Mouse (Mus musculus) mouse trophoblast stem cell (cell line): ENCODE data around the gene Ddx54.

Source experiments
- in situ Hi-C, 2 experiments: fragments of 300-500 bp; cut with MseI, MboI; formaldehyde crosslinking; loops; 2 replicates in 1 of 2; 3 replicates in 1 of 2; pipeline ENCODE4 v1.15.1; 2025

Gene Ddx54

DNA sequence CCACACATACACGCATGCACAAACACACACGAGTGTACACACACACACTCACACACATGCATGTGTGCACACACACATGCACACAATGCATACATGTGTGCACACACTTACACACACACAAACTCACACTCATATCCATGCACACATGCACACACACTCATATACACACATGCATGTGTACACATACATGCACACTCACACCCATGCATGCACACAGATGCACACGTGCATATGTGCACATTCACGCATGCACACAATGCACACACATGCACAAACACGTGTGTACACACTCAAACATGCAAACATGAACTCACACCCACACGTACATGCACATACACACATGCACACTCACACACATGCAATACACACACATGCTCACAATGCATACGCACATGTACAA is 27.6 kb downstream of the Ddx54 start:
- in situ Hi-C loops: no loop called here

DNA sequence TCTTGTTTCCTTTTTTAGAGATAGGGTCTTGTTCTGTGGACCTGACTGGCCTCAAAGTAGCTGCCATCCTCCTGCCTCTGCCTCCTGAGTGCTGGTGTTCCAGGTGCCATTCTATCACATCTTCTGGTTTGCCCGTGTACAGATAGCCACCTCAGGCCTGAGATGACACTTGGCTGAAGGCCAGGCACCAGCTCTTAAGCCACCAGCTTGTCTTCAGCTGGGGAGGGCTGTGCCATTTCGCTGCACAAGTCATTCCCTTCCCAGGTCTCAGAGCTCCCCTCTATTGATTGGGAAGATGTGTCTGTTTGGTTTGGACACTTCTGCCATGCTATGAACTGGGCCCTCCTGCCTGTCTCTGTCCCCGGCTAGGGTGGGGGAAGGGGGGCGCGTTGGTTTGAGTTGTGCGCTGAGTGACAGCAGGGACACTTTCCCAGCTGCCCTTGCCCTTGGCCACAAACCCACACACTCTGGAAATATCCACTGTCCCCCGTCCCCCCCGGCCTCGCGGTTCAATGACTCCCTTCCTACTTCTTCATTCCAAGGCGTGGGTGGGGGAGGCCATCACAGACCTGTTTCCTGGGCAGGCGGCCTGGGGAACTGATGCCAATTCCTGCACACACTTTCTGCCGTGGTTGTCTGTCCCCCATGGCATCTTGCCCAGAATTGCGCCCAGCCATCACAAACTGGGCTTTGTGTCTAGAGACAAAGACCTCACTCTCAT is 31.0 kb downstream of the Ddx54 start:
- in situ Hi-C loops: no loop called here

DNA sequence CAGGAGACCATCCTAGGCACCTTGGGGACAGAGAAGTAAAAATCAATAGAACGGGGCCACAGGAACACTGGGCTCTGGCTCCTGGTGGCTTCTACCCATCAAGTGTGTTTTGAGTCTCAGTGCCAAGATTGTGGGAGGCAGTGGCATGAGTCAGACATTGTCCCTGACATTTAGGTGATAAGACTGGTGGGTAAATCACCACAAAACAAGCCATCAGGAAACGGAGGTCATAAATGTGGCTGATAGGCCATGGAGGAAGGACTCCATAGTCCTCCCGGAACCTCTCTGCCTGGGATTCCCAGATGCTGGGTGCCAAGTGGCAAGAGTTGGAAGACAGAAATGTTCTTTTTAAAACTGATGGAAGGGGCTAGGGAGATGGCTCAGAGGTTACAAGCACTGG is 31.7 kb downstream of the Ddx54 start:
- in situ Hi-C loops: no loop called here

DNA sequence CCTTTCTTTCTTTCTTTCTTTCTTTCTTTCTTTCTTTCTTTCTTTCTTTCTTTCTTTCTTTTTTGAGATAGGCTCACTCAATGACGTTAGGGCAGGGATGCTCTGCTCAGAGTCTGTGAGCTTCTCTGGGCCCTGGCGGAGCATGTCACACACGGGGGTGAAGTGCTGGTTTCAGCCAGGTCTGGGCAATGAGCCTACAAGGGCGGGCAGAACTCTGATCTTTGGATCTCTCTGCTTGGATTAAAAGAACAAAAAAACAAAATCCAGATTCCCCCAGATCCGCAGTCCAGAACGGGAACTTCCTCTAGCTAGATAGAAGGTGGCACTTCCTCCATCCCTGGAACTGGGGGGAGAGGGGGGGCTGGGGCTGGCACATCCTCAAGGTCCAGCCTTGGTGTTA is 33.3 kb downstream of the Ddx54 start:
- in situ Hi-C loops: no loop called here

DNA sequence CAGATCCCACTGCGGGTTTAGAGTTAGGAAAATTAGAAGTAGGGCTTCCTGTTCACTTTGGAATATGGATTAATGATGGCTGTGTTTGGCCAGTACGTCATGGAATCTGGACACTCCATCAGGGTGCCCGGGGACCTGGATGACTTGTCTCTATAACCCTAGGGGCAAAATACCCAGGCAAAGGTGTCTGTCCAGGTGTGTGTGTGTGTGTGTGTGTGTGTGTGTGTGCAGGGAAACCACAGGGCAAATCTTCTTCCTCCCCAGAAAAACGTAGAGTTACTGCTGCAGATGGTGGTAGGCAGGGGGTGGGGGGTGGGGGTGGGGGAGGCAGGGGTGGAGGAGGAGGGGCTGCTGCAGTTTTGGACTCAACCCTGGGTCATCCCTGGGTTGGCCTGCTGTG is 34.8 kb downstream of the Ddx54 start:
- in situ Hi-C loops: no loop called here

DNA sequence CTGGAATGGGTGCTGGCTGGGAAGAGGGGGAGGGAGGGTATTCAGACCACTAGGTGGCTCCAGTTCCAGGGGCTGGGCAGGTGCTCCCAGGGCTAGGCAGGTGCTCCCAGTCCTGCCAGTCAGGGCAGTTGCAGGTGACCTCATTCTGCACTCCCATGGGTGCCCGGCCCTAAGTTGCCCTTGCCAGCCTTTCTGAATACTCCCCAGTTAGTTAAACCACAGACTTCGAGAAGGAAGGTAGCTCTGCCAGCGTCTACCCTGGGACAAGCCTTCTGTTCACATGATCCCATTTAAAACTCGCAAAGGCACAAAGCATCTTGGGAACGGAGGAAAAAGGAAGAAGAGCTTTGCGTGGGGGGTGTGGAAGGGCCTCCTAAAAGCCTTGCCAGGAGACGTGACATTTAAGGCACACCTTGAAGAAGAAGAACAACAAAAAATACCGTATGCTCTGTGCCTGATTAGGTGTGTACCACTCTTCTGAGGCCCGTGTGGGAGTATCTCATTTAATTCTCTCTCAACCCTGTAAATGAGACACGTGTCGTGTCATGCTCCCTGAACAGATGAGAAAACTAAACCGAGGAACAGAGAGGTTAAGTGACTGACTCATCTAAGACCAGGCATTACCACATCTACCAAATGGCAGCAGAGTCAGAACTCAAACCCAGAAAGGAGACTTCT is 35.4 kb downstream of the Ddx54 start:
- in situ Hi-C loops: no loop called here

DNA sequence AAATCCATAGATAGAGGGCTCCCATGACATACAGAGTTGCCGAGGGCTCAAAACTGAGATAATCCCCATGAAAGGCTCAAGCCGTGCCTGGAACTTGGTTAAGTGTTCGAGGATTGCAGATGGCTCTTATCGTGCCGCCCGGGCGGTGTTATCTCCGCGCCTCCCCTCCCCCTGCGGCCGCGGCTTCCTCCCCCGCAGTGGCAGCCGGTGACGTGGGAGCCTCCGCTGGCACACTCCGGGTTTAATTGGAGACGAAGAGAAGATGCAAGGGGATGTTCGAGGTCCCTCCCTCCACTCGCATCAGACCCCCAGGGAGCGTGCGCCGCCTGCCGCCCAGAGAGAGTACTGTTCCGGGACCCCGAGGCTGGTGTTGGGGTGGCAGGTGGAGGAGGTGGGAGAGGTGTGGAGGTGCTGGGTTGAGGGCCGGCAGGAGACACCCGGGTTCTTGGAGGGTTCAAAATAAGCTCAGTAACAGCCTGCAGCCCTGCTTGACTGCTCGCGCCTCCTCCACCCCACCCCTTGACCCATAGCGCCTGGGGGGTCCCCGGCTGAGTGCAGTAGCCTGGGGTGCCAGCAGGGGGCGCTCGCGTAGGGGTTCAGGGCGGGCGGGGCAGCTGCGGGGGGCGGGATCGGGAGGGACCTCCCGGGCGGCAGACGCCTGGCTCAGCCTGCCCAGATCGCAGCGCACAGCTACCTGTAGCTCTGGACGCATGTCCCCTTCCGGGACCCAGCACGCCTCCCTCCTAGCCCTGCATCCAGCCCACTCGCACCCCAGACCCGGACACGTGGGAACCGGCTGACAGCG is 36.2 kb downstream of the Ddx54 start, which contains the start of gene Rasal1:
Gene Rasal1, plus strand, starts transcription at position 244 of the 805 bp plus-strand sequence.
- in situ Hi-C loops: no loop called here

DNA sequence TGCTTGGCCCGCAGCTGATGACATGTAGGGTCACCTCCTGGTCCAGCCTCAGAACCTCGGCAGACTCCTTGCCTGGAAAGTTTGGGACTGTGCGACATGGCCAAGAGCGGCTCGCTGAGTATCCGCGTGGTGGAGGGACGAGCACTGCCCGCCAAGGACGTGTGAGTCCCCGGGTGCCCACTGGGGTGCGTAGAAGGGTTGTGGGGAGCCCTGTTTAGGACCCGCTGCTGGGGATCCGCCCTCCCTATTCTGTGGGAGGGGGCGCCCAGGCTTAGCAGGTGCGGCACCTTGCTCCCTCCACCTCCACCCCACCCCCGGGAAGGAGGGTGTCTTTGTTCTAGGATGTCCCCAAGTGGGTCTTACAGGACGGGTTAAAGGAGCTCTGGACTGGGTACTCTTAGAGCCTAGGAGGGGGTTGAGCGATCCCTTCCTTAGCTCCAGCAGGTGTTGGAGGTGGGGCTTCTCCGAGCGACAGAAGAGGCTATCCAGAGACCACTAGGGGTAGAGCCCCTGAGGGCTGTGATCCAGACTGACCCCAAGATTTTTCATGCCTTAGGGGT is 36.9 kb downstream of the Ddx54 start:
- in situ Hi-C loops: no loop called here

DNA sequence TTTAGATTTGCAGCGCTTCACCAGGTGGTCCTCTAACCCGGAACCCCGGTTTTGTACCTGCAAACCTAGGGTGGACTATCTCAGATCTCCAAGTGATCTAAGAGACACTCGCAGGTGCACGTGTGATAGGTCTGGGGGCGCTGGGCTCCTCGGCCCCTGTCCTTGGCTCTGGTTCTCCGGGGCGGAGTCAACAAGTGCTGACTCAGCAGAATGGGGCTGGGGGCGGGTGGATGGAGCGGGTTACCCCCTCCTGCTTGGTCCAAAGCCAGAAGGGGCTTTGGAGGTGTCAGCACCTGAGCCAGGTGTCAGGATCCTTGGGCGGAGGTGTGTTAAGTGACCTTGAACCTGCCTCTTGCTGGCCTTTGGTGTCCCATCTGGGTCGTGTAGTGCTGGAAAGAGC is 37.4 kb downstream of the Ddx54 start:
- in situ Hi-C loops: no loop called here

DNA sequence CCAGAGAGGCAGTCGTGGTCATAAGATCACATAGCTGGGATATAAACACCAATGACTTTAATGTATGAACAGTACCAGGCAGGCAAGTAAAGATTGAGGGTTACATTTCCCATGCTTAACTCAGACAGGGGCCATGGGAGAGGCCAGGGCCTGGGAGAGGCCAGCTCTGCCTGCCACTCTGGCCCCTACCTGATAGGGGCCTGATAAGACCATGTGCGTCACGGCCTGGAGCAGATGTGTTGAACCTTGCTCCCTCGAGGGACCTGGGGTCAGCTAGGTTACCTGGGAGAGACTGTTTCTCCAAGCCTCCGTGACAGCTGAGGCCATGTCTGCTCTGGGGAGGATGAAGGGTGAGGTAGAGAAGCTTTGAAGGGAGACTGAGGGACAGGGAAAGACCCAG is 38.7 kb downstream of the Ddx54 start:
- in situ Hi-C loops: no loop called here

DNA sequence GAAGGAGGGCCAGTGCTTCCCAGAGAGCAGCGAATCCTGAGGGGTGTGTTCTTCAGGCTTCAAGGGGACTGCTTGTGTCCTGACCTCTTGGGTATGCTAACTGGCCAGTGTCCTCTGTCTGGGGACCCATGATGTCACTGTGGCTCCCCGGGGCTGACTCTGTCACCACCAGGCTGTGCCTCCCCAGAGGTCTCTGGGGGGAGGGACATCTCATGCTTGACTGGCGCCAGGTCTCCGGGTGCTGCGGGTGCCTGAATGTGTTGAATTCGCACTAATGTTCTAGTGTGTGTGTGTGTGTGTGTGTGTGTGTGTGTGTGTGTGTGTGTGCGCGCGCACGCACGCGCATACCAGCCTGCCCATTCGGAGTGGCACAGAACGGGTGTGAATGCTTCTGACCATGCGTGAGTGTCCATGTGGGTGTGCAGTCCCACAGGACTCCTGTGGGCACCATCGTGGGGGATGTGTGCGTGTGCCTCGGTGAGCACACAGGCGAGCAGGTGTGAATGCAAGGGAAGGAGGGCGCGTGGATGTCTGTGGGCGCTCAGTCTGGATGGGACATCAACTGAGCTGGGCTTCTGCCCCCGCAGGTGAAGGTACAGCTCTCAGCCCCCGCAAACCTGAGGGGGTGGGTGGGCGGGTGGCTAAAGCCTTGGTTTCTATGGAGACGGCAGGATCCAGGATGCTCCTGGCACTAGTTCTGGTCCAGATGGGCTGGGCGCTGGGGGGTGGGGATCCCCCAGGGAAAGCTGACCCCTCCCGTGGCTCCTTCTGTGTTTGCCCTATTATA is 40.6 kb downstream of the Ddx54 start:
- in situ Hi-C loops: no loop called here

DNA sequence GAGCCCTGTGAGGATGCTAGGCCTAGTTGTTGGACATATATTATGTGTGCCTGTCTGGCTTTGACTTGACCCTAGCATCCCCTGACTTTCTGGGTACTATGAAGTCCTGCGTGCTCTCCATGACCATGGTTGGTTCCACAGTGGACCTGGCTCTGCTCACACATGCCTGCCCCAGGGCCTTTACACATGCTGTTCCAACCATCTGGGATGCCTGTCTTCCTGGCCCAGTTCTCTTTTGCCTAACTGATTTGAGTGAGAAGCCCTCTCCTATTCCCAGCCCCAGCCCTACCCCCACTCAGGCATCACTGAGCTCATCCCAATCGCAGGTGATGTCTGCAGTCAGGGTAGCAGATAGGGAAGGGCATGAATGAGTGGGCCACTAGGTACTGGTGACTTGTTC is 41.3 kb downstream of the Ddx54 start:
- in situ Hi-C loops: no loop called here

DNA sequence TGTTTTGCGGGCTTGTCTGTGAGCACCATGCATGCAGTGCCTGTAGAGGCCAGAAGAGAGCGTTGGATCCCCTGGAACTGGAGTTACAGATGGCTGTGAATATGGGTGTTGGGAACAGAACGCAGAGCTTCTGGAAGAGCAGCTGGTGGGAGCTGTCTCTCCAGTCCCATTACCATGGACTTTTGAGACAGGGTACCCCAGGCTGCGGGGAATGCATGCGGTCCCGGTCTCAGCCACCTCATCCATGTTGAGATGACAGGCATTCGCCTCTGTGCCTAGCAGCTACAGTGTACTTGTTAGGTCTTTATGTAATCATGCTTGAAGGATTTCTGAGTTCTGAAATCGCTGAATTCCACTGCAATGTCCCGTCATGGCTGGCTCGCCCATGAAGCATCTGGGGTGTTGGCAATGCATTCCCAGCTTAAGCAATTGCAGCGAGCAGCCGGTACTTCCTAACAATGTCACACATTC is 43.8 kb downstream of the Ddx54 start:
- in situ Hi-C loops: no loop called here

DNA sequence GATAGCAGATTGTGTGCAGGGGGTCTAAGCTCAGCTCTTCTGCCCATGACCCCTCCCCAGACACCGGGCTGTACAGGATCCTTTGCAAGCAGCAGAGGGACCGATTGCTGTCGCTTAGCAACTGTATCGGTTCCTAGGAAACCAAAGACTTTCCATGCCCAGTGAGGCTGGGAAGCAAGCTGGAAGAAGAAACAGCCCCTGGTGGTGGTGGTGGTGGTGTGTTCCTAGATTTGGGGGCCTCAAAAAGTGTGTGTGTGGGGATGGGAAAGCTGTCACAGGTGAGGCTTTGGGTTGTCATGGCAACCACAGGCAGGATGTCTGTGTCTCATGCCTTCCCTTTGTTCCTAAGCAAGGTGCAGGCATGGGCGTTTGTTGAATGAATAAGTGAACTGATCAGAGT is 48.3 kb downstream of the Ddx54 start:
- in situ Hi-C loops: no loop called here

DNA sequence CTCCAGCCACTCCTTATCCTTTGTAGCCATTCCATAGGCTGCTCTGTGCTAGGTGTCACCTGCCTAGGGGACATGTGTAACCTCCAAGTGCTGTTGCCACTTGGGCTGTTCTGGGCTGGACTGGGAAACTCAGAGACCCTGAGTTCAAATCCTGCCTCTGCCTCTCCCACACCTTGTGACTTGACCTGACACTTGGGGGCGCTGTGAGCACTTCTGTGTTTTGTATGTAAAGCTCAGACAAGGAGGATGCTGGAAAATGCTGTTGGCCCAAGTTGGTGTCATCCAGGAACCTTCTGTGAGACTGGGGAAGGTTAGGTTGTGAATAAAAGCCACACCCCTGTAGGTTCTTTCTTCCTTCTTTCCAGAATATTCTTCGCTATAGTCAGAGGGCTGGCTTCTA is 52.3 kb downstream of the Ddx54 start:
- in situ Hi-C loops: no loop called here

DNA sequence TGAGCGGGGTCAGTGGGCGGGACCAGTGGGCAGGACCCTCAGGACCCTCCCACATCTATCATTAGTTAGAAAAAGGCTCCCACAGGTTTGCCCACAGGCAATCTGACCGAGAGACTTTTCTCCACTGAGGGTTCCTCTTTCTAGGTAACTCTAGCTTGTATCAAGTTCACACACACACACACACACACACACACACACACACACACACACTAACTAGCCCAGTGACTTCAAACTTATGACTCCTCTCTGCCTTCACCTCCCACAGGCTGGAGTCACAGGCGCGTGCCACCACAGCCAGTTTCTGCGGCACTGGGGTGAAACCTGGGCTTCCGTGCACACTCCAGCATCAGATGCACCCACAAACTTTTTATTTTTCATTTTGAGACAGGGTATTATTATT is 56.2 kb downstream of the Ddx54 start:
- in situ Hi-C loops: no loop called here

DNA sequence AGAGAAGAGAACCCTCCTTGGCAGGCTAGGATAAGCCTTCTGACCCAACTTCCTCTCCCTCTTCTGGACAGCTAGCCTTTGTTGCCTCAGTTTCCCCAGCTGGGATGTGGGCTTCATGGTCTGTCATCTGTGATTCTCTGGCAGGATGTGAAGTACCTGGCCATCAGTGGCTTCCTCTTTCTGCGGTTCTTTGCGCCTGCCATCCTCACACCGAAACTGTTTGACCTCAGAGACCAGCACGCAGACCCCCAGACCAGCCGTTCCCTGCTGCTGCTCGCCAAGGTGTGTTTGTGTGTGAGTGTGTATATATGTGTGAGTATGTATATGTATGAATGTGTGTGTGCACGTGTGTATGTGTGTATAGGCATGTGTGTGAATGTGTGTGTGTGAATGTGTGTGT is 57.6 kb downstream of the Ddx54 start:
- in situ Hi-C loops: loop anchor here in 1 of 2 experiments (5.0 kb wide), 1 partner anchor 53 kb away; no protein-coding TSS in a partner anchor

DNA sequence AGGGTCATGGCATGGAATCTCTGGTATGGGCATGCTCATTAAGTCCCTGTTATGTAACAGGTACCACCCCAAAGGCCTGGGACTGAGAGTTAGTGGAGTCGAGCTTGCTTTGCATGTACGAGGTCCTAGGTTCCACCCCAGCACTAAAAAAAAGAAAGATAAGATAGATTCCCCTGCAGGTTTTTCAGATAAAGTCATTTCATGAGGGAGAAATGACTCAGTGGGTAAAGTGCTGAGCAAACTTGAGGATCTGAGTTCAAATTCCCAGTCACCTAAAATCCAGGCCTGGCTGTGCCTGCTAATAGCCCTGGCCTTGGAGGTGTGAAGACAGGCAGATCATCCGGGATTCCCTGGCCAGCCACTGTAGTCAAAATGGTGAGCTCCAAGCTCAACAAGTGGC is 59.3 kb downstream of the Ddx54 start:
- in situ Hi-C loops: loop anchor here in 1 of 2 experiments (5.0 kb wide), 1 partner anchor 55 kb away; no protein-coding TSS in a partner anchor

DNA sequence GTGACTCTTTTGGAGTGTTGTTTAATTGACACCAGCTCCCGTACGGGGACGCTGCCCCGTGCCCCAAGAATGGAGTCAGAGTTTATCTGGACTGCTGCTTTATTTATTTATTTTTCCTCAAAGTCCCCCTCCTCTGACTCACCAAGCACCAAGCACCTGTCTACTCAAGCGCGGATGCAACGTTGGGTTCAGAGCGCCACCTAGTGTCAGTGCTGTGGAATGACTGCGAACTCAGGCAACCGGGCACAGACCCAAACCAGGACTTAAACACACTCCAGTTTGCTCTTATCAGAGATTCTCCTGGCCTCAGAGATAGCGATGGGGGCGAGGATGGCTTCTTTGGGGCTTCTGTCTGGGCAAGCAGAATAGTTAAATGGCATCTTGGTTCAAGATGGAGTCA is 61.1 kb downstream of the Ddx54 start:
- in situ Hi-C loops: loop anchor here in 1 of 2 experiments (5.0 kb wide), 1 partner anchor 56 kb away; no protein-coding TSS in a partner anchor

DNA sequence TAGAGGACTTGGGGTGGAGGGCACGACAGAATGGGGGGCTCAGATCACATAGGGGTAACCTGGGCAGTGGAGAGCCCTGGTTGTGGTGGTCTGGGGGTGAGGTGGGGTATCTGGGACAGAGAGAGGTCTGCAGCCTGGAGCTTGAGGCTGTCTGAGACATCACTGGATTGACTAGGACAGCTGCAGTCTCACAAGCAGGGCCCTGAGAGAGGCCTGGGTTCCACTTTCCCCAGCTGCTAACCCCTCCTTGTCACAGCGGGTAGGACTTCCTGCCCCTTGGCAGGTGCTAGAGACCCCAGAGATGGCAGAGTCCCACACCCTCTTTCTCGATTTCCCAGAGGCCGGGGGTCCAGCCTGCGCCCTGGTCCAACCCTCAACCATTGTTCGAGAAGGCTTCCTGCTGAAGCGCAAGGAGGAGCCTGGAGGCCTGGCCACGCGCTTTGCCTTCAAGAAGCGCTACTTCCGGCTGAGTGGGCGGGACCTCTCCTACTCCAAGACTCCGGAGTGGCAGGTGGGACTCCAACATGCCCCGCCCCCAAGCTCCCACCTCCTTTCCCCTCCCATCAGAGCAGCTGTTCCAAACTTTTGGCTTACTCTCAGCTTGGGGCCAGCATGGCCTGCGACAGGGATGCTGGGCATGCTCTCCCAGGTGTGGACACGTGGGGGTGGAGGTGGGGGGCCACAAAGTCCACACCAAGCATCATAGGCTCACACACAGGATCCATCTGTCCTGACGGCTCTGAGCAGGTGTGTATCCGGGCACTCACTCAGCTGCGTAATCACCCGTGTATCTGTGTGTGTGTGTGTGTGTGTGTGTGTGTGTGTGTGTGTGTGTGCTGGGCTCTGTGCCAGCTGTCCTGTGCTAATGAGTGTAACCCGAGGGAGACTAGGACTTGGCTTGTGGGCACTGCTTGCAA is 61.9 kb downstream of the Ddx54 start:
- in situ Hi-C loops: loop anchor here (5.0 kb wide), 2 partner anchors 38 to 57 kb away; partner anchors contain the start of gene Dtx1 (in 2 of the 2)
